Mouse (Mus musculus) layer of hippocampus, adult 11-12 months (tissue): Measurements from ENCODE around the gene Ces1e.

Experiments used
- DNase-seq: peaks from one replicate; pipeline ENCODE4 v3.0.0; 2022; ENCODE audit warnings: low spot score

Ces1e gene

DNA sequence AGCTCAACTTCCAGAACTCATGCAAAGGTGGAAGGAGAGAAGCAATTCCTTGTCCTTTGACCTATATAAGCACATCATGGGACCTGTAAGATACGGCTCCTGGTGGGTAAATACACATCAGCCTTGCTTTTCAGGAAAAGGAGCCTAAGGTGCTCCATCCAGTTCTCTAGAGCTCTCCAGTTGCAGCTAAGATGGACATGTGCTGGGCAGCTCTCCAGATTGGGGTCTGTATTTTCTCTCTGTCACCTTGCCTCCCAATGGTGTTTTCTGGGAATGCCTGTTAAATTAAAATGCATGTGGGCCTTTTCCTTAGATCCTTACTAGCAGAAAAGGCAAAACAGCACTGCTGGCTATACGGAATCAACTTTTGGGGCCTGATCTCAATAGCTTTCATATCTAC, 54.9 kb downstream of the Ces1e start:
- no peak for DNase-seq

DNA sequence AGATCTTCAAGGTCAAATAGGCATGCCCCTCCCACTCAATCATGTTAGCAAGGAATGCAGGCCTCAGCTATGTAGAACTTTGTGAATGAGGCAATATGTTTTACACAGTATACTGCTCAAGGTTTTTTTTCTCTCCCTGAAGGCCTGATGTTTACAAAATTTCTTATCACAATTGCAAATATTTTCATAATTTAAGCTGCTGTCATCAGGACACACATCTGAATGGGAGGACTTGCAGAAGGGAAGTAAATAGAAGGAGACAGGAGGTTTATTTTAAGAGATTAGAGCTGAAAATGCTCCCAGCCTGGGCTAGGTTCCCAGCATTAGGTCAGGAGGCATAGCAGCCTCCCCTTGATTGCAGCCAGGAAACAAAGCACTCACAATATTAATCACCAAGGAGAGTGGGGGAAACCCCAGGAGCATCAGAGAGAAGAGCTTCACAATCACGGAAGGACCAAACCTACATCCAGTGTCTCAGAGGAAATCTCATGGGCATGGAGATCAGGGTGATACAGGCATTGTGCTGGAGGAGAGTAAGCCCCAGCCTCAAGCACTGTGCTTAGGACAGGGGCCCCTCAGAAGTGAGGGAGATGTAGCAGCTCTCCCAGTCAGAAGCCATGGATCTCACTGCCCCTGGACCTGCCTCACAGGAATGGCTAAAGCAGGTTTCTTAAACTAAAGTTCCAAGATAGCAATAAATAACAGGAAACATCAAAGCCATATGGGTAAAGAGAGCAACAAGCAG, 57.4 kb downstream of the Ces1e start:
- no peak for DNase-seq

- no peak for DNase-seq
These were observed 66.1 kb downstream of the Ces1e start for GRCm38 (mm10) chr8:93163363-93163762.

DNA sequence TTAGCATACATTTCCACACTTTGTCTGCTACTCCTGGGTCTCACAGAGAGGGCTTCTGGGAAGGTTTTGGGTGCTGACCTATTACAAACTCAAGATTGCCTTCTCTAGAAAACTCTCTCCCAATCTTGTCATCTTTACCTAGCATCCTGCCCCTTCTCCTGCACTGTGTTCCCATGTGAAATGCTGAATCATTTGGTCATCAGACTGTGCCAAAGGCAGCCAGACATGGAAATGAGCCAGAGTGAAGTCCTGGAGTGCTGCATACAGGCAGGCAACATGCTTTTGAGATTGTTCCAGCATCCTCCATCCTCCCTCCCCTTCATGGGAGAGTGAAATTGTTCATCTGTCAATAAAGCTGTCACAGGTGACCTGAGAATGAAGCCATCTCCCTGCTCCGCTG, 78.0 kb downstream of the Ces1e start:
- no peak for DNase-seq
